Mouse (Mus musculus): ENCODE measurements at regions not wholly inside any gene's neighbourhood (a gene's known extent, or its start where the extent isn't known, plus 50 kb on each side); places are given as distances from the start of the nearest gene placed in this dataset.

- TF ChIP-seq ZC3H11A (IDR thresholded peaks at IDR 0.05; ENCODE audit: borderline replicate concordance, low read depth, low read length) (no peak), HCFC1 (IDR thresholded peaks at IDR 0.05; ENCODE audit: borderline replicate concordance, insufficient read depth, low read length) (no peak), CHD2 (IDR thresholded peaks at IDR 0.05; ENCODE audit: low read depth, low read length) (no peak), ZNF384 (IDR thresholded peaks at IDR 0.05; ENCODE audit: low read depth, low read length) (no peak), MAFK (IDR thresholded peaks at IDR 0.05; ENCODE audit: insufficient read depth, low read depth, low read length) (no peak)
These were observed 62.6 kb downstream of the Perp start for GRCm38 (mm10) chr10:18907276-18907960.

GRCm38 (mm10) chr10:18909307-18909706 lies 64.5 kb downstream of the Perp start:
- H3K9me3 ChIP-seq (ENCODE audit: control insufficient read depth, insufficient read depth, low read depth, low read length), result no peaks in the 10 kb centered on the region
- TF ChIP-seq MAFK (IDR thresholded peaks at IDR 0.05; ENCODE audit: insufficient read depth, low read depth, low read length) (no peak), ZC3H11A (IDR thresholded peaks at IDR 0.05; ENCODE audit: borderline replicate concordance, low read depth, low read length) (no peak), ZNF384 (IDR thresholded peaks at IDR 0.05; ENCODE audit: low read depth, low read length) (no peak), CHD2 (IDR thresholded peaks at IDR 0.05; ENCODE audit: low read depth, low read length) (no peak), HCFC1 (IDR thresholded peaks at IDR 0.05; ENCODE audit: borderline replicate concordance, insufficient read depth, low read length) (no peak)
- H3K9ac ChIP-seq (ENCODE audit: insufficient read depth, low read depth, low read length, poor library complexity, severe bottlenecking), result no peak overlapping the region
- H3K4me1 ChIP-seq (ENCODE audit: control insufficient read depth in 2 of 2, insufficient read depth in 2 of 2, low read length in 2 of 2, poor library complexity in 1 of 2), result no peaks in the 10 kb centered on the region
- H3K27ac ChIP-seq (ENCODE audit: insufficient read depth, low read depth, low read length, poor library complexity, severe bottlenecking), result no peak overlapping the region
- no peak for DNase-seq (ENCODE audit: low read depth, low spot score)
- in situ Hi-C loops (cut with MboI; ENCODE audit: low sequenced_read_pairs in 2 of 2, unreplicated experiment in 2 of 2), result loop anchor here (10.0 to 25.0 kb wide), 3 partner anchors 145 to 335 kb away; no protein-coding TSS in a partner anchor
- H3K4me3 ChIP-seq (ENCODE audit: insufficient read depth in 1 of 2, low read depth in 1 of 2, low read length in 2 of 2, poor library complexity in 1 of 2, severe bottlenecking in 1 of 2), result no peak overlapping the region
- no peaks in the 10 kb centered on the region for H3K36me3 ChIP-seq (ENCODE audit: control insufficient read depth, insufficient read depth, low read length, poor library complexity, severe bottlenecking)

More at GRCm38 (mm10) chr10:18907276-18907960, 62.6 kb downstream of the Perp start:
- Histone ChIP-seq H3K4me3 (ENCODE audit: insufficient read depth in 1 of 2, low read depth in 1 of 2, low read length in 2 of 2, poor library complexity in 1 of 2, severe bottlenecking in 1 of 2) (no peak overlapping the region), H3K9ac (ENCODE audit: insufficient read depth, low read depth, low read length, poor library complexity, severe bottlenecking) (no peak overlapping the region), H3K36me3 (ENCODE audit: control insufficient read depth, insufficient read depth, low read length, poor library complexity, severe bottlenecking) (no peaks in the 10 kb centered on the region), H3K4me1 (ENCODE audit: control insufficient read depth in 2 of 2, insufficient read depth in 2 of 2, low read length in 2 of 2, poor library complexity in 1 of 2) (no peaks in the 10 kb centered on the region), H3K9me3 (ENCODE audit: control insufficient read depth, insufficient read depth, low read depth, low read length) (no peaks in the 10 kb centered on the region), H3K27ac (ENCODE audit: insufficient read depth, low read depth, low read length, poor library complexity, severe bottlenecking) (no peak overlapping the region)
- in situ Hi-C loops (cut with MboI; ENCODE audit: low sequenced_read_pairs in 2 of 2, unreplicated experiment in 2 of 2), result loop anchor here (10.0 to 25.0 kb wide), 3 partner anchors 143 to 333 kb away; no protein-coding TSS in a partner anchor
- peak; percentile 53 for DNase-seq (ENCODE audit: low read depth, low spot score)

- Histone ChIP-seq H3K36me3 (ENCODE audit: control insufficient read depth, insufficient read depth, low read length, poor library complexity, severe bottlenecking) (no peaks in the 10 kb centered on the region), H3K9me3 (ENCODE audit: control insufficient read depth, insufficient read depth, low read depth, low read length) (no peaks in the 10 kb centered on the region), H3K4me3 (ENCODE audit: insufficient read depth in 1 of 2, low read depth in 1 of 2, low read length in 2 of 2, poor library complexity in 1 of 2, severe bottlenecking in 1 of 2) (no peak overlapping the region), H3K4me1 (ENCODE audit: control insufficient read depth in 2 of 2, insufficient read depth in 2 of 2, low read length in 2 of 2, poor library complexity in 1 of 2) (no peaks in the 10 kb centered on the region), H3K27ac (ENCODE audit: insufficient read depth, low read depth, low read length, poor library complexity, severe bottlenecking) (no peak overlapping the region), H3K9ac (ENCODE audit: insufficient read depth, low read depth, low read length, poor library complexity, severe bottlenecking) (no peak overlapping the region)
- in situ Hi-C loops (cut with MboI; ENCODE audit: low sequenced_read_pairs in 2 of 2, unreplicated experiment in 2 of 2), result loop anchor here in 1 of 2 experiments (25.0 kb wide), 1 partner anchor 149 kb away; no protein-coding TSS in a partner anchor
- DNase-seq (ENCODE audit: low read depth, low spot score), result peak; percentile 45
- TF ChIP-seq ZC3H11A (IDR thresholded peaks at IDR 0.05; ENCODE audit: borderline replicate concordance, low read depth, low read length), result peak; percentile 71; the same call in 1 of the 2 replicates
- TF ChIP-seq MAFK (IDR thresholded peaks at IDR 0.05; ENCODE audit: insufficient read depth, low read depth, low read length), result no peak
These were observed 66.1 kb downstream of the Perp start for GRCm38 (mm10) chr10:18910898-18911297.

GRCm38 (mm10) chr10:18917120-18917616 lies 72.3 kb downstream of the Perp start:
- Histone ChIP-seq H3K4me1 (ENCODE audit: control insufficient read depth in 2 of 2, insufficient read depth in 2 of 2, low read length in 2 of 2, poor library complexity in 1 of 2) (no peaks in the 10 kb centered on the region), H3K9me3 (ENCODE audit: control insufficient read depth, insufficient read depth, low read depth, low read length) (no peaks in the 10 kb centered on the region), H3K9ac (ENCODE audit: insufficient read depth, low read depth, low read length, poor library complexity, severe bottlenecking) (no peak overlapping the region), H3K36me3 (ENCODE audit: control insufficient read depth, insufficient read depth, low read length, poor library complexity, severe bottlenecking) (no peaks in the 10 kb centered on the region), H3K4me3 (ENCODE audit: insufficient read depth in 1 of 2, low read depth in 1 of 2, low read length in 2 of 2, poor library complexity in 1 of 2, severe bottlenecking in 1 of 2) (no peak overlapping the region), H3K27ac (ENCODE audit: insufficient read depth, low read depth, low read length, poor library complexity, severe bottlenecking) (no peak overlapping the region)
- in situ Hi-C loops (cut with MboI; ENCODE audit: low sequenced_read_pairs in 2 of 2, unreplicated experiment in 2 of 2), result loop anchor here in 1 of 2 experiments (25.0 kb wide), 1 partner anchor 155 kb away; no protein-coding TSS in a partner anchor
- TF ChIP-seq MAFK (IDR thresholded peaks at IDR 0.05; ENCODE audit: insufficient read depth, low read depth, low read length), result no peak
- TF ChIP-seq ZC3H11A (IDR thresholded peaks at IDR 0.05; ENCODE audit: borderline replicate concordance, low read depth, low read length), result peak; percentile 57; the same call in 1 of the 2 replicates
- TF ChIP-seq CHD2 (IDR thresholded peaks at IDR 0.05; ENCODE audit: low read depth, low read length), result peak; percentile 57; the same call in 1 of the 2 replicates
- DNase-seq (ENCODE audit: low read depth, low spot score), result peak; percentile 37
